In genomic region chr9:116128311-116128710, GRCm38 (mm10) we compare ENCODE assay signal across 27 mouse cellular contexts.
"Had no signal": no experiment of that assay in that cellular context is flagged by ENCODE, and none has a peak within 500 bp of the region (broad histone marks: within the 10 kb centered on the region; RNA-seq: fewer than 3 reads in every experiment).

No protein-coding gene starts in this region.

- H3K9ac ChIP-seq: limb, embryonic 12.5 days; limb, embryonic 13.5 days; limb, embryonic 15.5 days; liver, embryonic 12.5 days; liver, embryonic 13.5 days; liver, embryonic 14.5 days; liver, embryonic 15.5 days; liver, postnatal 0 days; lung, embryonic 15.5 days; midbrain, embryonic 12.5 days; midbrain, embryonic 13.5 days; midbrain, embryonic 15.5 days; neural tube, embryonic 12.5 days; neural tube, embryonic 13.5 days had no signal

- H3K4me1 ChIP-seq: liver, embryonic 15.5 days; midbrain, embryonic 10.5 days; midbrain, embryonic 13.5 days; neural tube, embryonic 12.5 days had no signal

- ATAC-seq: liver, embryonic 12.5 days; liver, postnatal 0 days; midbrain, embryonic 13.5 days; midbrain, embryonic 15.5 days; midbrain, embryonic 16.5 days had no signal

- H3K36me3 ChIP-seq: midbrain, embryonic 12.5 days; midbrain, embryonic 13.5 days; midbrain, embryonic 15.5 days; neural tube, embryonic 12.5 days; neural tube, embryonic 13.5 days had no signal

- H3K27me3 ChIP-seq: limb, embryonic 12.5 days; limb, embryonic 13.5 days; limb, embryonic 15.5 days; liver, embryonic 12.5 days; liver, embryonic 13.5 days; liver, embryonic 15.5 days; lung, embryonic 15.5 days; midbrain, embryonic 12.5 days; midbrain, embryonic 13.5 days; midbrain, embryonic 15.5 days; neural tube, embryonic 12.5 days; neural tube, embryonic 13.5 days had no signal

- DNase-seq: left cerebral cortex, postnatal 4 days; liver; liver, embryonic 13.5 days; liver, postnatal 0 days; lung, postnatal 14 days; lung, postnatal 4 days had no signal

- H3K27ac ChIP-seq: left cerebral cortex, adult 2 months; limb, embryonic 10.5 days; limb, embryonic 12.5 days; limb, embryonic 13.5 days; limb, embryonic 15.5 days; liver, embryonic 12.5 days; liver, embryonic 13.5 days; liver, embryonic 14.5 days; liver, embryonic 15.5 days; lung, embryonic 15.5 days; macrophage; midbrain, embryonic 10.5 days; midbrain, embryonic 12.5 days; midbrain, embryonic 13.5 days; midbrain, embryonic 15.5 days; neural tube, embryonic 12.5 days; neural tube, embryonic 13.5 days had no signal

- H3K9me3 ChIP-seq: limb, embryonic 10.5 days; limb, embryonic 12.5 days; limb, embryonic 13.5 days; limb, embryonic 15.5 days; liver, embryonic 12.5 days; liver, embryonic 13.5 days; liver, embryonic 15.5 days; lung, embryonic 15.5 days; megakaryocyte, embryonic 14.5 days; midbrain, embryonic 10.5 days; midbrain, embryonic 12.5 days; midbrain, embryonic 13.5 days; midbrain, embryonic 15.5 days; neural tube, embryonic 12.5 days; neural tube, embryonic 13.5 days had no signal

- H3K4me3 ChIP-seq: left cerebral cortex, adult 2 months; limb, embryonic 10.5 days; limb, embryonic 12.5 days; limb, embryonic 13.5 days; limb, embryonic 15.5 days; liver, embryonic 12.5 days; liver, embryonic 13.5 days; liver, embryonic 15.5 days; lung, embryonic 15.5 days; megakaryocyte, embryonic 14.5 days; midbrain, embryonic 10.5 days; midbrain, embryonic 12.5 days; midbrain, embryonic 13.5 days; midbrain, embryonic 15.5 days; myocyte; neural tube, embryonic 12.5 days; neural tube, embryonic 13.5 days had no signal

- H3K4me2 ChIP-seq: limb, embryonic 12.5 days; limb, embryonic 13.5 days; limb, embryonic 15.5 days; liver, embryonic 11.5 days; liver, embryonic 12.5 days; liver, embryonic 13.5 days; liver, embryonic 15.5 days; lung, embryonic 15.5 days; midbrain, embryonic 11.5 days; midbrain, embryonic 12.5 days; midbrain, embryonic 13.5 days; midbrain, embryonic 15.5 days; neural tube, embryonic 12.5 days; neural tube, embryonic 13.5 days had no signal
